Mouse (Mus musculus): ENCODE results near the gene Slc4a5.

Slc4a5 gene

GRCm38 (mm10) chr6:83219814-83220213 lies at the start of gene Slc4a5:
Gene Slc4a5, plus strand, starts transcription at chr6:83219828.
- no peak for DNase-seq (ENCODE audit: extremely low spot score, low read depth, low spot score)

DNA sequence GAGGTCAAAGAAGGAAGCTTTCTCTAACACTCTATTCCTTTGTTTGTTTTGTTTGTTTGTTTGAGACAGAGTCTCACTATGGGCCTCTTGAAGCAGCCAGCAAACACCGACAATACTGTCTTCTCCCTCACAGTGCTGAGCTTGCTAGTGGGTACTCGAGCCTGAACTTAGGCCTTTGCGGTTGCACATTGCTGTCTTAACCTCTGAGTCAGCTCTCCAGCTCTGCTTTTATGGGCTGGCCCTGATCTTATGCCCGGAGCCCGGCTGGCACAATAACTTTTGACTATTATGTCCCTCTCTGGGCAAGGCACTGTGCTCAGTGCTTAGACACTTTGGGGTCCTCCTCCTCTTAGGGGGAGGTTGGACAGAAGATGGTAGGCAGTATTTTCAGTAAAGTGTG lies 49.8 kb upstream of the Slc4a5 start:
- no peak for DNase-seq (ENCODE audit: extremely low spot score, low read depth, low spot score)

- no peak for DNase-seq (ENCODE audit: extremely low spot score, low read depth, low spot score)
Measured at GRCm38 (mm10) chr6:83171063-83171462, 48.6 kb upstream of the Slc4a5 start.

GRCm38 (mm10) chr6:83172240-83172920 lies 47.2 kb upstream of the Slc4a5 start:
- no peak for DNase-seq (ENCODE audit: extremely low spot score, low read depth, low spot score)

GRCm38 (mm10) chr6:83175996-83176395 lies 43.6 kb upstream of the Slc4a5 start:
- no peak for DNase-seq (ENCODE audit: extremely low spot score, low read depth, low spot score)

DNA sequence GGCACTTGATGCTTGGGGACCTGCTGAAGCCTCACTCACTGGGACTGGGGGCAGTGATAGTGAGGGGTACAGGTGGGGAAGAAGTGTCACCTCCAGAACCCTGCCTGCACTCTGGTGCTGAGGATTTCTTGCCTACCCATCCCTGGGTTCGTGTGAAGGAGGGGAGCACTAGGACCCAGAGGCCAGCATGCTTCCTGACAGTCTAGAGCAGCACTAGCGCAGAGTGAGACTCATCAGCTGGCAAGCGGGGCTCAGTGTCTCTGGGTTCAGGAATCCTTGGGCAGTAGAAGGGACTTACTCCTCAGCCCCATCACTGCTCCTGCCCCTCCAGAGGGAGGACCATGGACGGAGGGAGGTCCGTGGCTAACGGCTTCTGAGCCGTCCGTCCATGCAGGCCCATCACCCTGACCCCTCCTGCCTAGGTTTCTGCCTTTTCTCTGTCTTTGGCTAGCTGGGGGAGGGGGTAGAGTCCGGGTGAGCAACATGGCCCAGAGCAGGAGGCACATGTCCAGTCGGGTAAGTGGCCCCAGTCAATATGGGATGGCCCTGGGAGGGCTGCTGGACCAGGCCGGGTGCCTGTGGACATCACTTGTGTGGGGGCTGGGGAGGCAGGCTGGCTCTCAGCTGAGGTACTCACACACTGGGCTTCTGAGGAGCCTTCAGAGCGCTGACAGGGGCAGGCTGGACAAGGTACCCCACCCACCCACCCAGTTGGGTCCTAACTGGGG lies 40.1 kb upstream of the Slc4a5 start:
- DNase-seq (ENCODE audit: extremely low spot score, low read depth, low spot score), result no peak

- no peak for DNase-seq (ENCODE audit: extremely low spot score, low read depth, low spot score)
Measured at GRCm38 (mm10) chr6:83180605-83181004, 39.0 kb upstream of the Slc4a5 start.

DNA sequence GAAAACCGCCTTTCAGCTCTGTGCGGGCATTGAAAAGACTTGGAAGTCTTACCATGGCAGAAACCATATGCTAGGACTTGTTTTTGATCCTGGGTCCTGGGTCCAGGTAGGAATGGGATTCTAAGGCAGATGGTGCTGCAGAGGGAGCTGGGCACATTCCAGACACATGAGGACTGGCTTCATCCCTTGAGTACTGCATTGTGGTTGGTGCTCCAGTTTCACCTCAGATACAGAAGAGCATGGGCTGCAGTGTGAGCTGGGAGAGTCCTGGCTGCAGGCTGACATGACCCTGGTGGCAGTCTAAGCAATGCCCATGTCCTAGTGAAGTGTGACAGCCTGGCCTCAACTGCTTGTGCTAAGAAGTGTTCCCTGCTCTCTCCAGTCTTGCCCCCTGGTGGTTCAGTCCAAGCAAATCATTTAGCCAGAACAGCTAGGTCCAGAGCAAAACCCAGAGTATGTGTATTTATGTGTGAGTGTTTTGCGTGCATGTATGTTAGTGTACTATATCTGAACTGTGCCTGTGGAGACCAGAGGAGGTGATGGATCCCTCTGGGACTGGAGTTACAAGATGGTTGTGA lies 34.7 kb upstream of the Slc4a5 start:
- DNase-seq (ENCODE audit: extremely low spot score, low read depth, low spot score), result no peak

- peak; percentile 42 for DNase-seq (ENCODE audit: extremely low spot score, low read depth, low spot score)
Measured at GRCm38 (mm10) chr6:83185895-83186861, 33.5 kb upstream of the Slc4a5 start.

GRCm38 (mm10) chr6:83186946-83187345 lies 32.7 kb upstream of the Slc4a5 start:
- no peak for DNase-seq (ENCODE audit: extremely low spot score, low read depth, low spot score)

DNA sequence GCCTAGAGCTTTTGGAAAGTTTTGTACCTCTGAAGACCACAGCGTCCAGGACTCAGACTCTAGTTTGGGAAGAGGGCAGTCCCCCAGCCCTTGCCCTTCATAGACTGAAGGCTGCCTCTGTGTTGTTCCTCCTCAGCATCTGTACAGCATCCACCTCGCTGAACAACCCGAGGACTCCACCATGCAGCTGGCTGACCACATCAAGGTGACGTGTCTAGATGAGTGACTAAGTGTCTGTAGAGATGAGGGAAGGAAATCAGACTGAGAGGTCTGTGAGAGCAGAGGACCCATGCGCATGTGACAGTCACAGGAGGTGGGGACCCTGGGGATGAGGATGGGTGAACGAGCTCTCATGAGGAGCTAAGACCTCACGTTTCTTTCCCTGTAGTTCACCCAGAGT lies 26.1 kb upstream of the Slc4a5 start:
- no peak for DNase-seq (ENCODE audit: extremely low spot score, low read depth, low spot score)

GRCm38 (mm10) chr6:83197345-83198004 lies 22.2 kb upstream of the Slc4a5 start:
- no peak for DNase-seq (ENCODE audit: extremely low spot score, low read depth, low spot score)

DNA sequence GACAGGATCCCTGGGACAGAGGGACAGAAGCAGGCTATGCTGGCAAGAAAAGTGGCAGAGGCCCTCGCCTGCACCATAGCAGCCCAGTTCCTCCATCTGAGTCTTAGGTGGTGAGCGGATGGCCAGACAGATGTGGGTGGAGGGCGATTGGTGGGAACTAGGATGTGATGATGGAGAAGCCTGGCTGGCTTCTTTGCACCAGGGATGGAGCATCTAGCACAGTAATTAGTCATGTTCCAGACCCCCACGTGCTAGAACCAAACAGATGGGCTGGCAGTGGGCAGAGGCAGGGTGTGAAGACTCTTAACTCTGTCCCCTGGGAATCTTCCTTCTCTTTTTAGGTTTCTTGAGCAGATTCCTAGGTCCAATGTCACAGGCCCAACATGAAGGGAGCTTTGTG lies 16.3 kb upstream of the Slc4a5 start:
- DNase-seq (ENCODE audit: extremely low spot score, low read depth, low spot score), result no peak

DNA sequence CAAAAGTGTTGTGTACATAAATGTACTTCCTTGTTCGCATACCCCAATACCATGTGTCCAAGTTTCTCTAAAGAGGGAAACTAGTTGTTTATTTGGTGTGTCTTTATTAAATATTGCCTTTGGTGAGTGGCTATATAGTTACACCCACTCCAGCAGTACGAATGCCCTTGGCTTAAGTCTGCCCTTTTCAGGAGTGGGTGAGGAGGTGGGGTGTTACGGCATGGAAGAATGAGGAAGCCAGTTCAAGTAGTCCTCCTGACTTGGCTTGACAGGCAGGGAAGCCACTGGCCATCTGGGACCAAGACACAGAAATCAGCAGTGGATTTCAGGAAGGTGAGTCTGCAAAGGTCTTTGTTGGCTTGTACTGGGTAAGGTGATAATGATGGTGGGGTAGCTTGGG lies 13.8 kb upstream of the Slc4a5 start:
- DNase-seq (ENCODE audit: extremely low spot score, low read depth, low spot score), result no peak

DNA sequence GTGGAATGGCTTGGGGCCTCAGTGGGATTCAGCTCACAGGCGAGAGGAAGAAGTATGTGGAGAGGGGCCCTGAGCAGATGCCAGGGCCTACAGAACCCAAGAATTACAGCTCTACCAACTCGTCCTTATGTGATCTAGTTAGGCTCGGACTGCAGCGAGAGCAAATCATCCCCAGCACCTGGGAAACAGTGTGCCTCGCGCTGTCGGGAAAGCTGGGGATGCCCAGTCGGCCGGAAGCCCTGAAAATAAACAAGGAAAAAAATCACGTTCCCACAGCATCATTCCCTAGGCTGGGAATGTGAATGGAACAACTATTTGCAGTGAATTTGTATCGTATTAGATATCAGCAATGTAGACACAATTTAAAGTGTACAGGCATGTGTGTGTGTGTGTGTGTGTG lies 13.3 kb upstream of the Slc4a5 start:
- DNase-seq (ENCODE audit: extremely low spot score, low read depth, low spot score), result no peak

GRCm38 (mm10) chr6:83207361-83208049 lies 12.1 kb upstream of the Slc4a5 start:
- no peak for DNase-seq (ENCODE audit: extremely low spot score, low read depth, low spot score)

GRCm38 (mm10) chr6:83208050-83208400 lies 11.6 kb upstream of the Slc4a5 start:
- DNase-seq (ENCODE audit: extremely low spot score, low read depth, low spot score), result no peak

GRCm38 (mm10) chr6:83210495-83210894 lies 9.1 kb upstream of the Slc4a5 start:
- DNase-seq (ENCODE audit: extremely low spot score, low read depth, low spot score), result no peak

GRCm38 (mm10) chr6:83211526-83211925 lies 8.1 kb upstream of the Slc4a5 start:
- no peak for DNase-seq (ENCODE audit: extremely low spot score, low read depth, low spot score)

GRCm38 (mm10) chr6:83215002-83215666 lies 4.5 kb upstream of the Slc4a5 start:
- peak; percentile 39 for DNase-seq (ENCODE audit: extremely low spot score, low read depth, low spot score)
